Mouse (Mus musculus): ENCODE measurements around the gene Thada. TPM values are rescaled to one million over a fixed set of nuclear protein-coding genes. Genes with fewer than 3 reads are reported as not detected.

The Thada gene
- polyA plus RNA-seq, 2 experiments = 2.0 to 2.5 TPM

GRCm38 (mm10) chr17:84424258-84424657 is 41.7 kb downstream of the Thada start:
- ATAC-seq (ENCODE audit: insufficient read depth) = no peak
- 76% methylated on average over 1 of the region's 1 CpGs for WGBS (ENCODE audit: insufficient replicate concordance)

GRCm38 (mm10) chr17:84422916-84423315 is 43.1 kb downstream of the Thada start:
- TF ChIP-seq CTCF (IDR thresholded peaks at IDR 0.05; ENCODE audit: low read depth) (no peak), EP300 (IDR thresholded peaks at IDR 0.05; ENCODE audit: low read depth) (no peak)

More at GRCm38 (mm10) chr17:84424258-84424657, 41.7 kb downstream of the Thada start:
- Histone ChIP-seq H3K36me3 (replicated peaks; ENCODE audit: control insufficient read depth, insufficient read depth, low read depth) (peaks cover 19% of the 10 kb centered on the region), H3K9me3 (ENCODE audit: control insufficient read depth, low read length) (no peaks in the 10 kb centered on the region), H3K27ac (no peak overlapping the region), H3K27me3 (ENCODE audit: control insufficient read depth, insufficient read depth, low read length) (no peaks in the 10 kb centered on the region), H3K4me3 (ENCODE audit: insufficient read depth in 1 of 2, low read depth in 2 of 2, low read length in 2 of 2) (no peak overlapping the region), H3K9ac (replicated peaks) (no peak overlapping the region), H3K4me1 (replicated peaks; ENCODE audit: control insufficient read depth in 2 of 2, insufficient read depth in 2 of 2, low read length in 1 of 2) (peaks cover 0 to 2% of the 10 kb centered on the region in 2 experiments; a peak in 1 of 4 replicates), H3K4me2 (ENCODE audit: low read depth) (no peak overlapping the region)
- no peak for DNase-seq (ENCODE audit: low read depth in 3 of 3, low spot score in 3 of 3)
- no peak for TF ChIP-seq CTCF (IDR thresholded peaks at IDR 0.05; ENCODE audit: low read depth)
- TF ChIP-seq EP300 (IDR thresholded peaks at IDR 0.05; ENCODE audit: low read depth) = no peak

GRCm38 (mm10) chr17:84422001-84422785 is 43.8 kb downstream of the Thada start:
- TF ChIP-seq CTCF (IDR thresholded peaks at IDR 0.05; ENCODE audit: low read depth) (no peak), EP300 (IDR thresholded peaks at IDR 0.05; ENCODE audit: low read depth) (no peak)
- H3K4me2 ChIP-seq (ENCODE audit: low read depth) = no peak overlapping the region
- H3K4me3 ChIP-seq (ENCODE audit: insufficient read depth in 1 of 2, low read depth in 2 of 2, low read length in 2 of 2) = no peak overlapping the region
- no peaks in the 10 kb centered on the region for H3K9me3 ChIP-seq (ENCODE audit: control insufficient read depth, low read length)
- H3K27me3 ChIP-seq (ENCODE audit: control insufficient read depth, insufficient read depth, low read length) = no peaks in the 10 kb centered on the region
- DNase-seq (ENCODE audit: low read depth in 3 of 3, low spot score in 3 of 3) (no peak), ATAC-seq (ENCODE audit: insufficient read depth) (no peak)
- WGBS (ENCODE audit: insufficient replicate concordance) = 77% methylated on average over 4 of the region's 4 CpGs
- peaks cover 0 to 2% of the 10 kb centered on the region in 2 experiments; a peak in 1 of 4 replicates for H3K4me1 ChIP-seq (replicated peaks; ENCODE audit: control insufficient read depth in 2 of 2, insufficient read depth in 2 of 2, low read length in 1 of 2)
- H3K27ac ChIP-seq = no peak overlapping the region
- peaks cover 18% of the 10 kb centered on the region for H3K36me3 ChIP-seq (replicated peaks; ENCODE audit: control insufficient read depth, insufficient read depth, low read depth)
- no peak overlapping the region for H3K9ac ChIP-seq (replicated peaks)

More at GRCm38 (mm10) chr17:84422916-84423315, 43.1 kb downstream of the Thada start:
- no peak for ATAC-seq (ENCODE audit: insufficient read depth)
- WGBS (ENCODE audit: insufficient replicate concordance) = 82% methylated on average over 8 of the region's 8 CpGs
- Histone ChIP-seq H3K4me3 (ENCODE audit: insufficient read depth in 1 of 2, low read depth in 2 of 2, low read length in 2 of 2) (no peak overlapping the region), H3K4me2 (ENCODE audit: low read depth) (no peak overlapping the region), H3K9ac (replicated peaks) (no peak overlapping the region), H3K9me3 (ENCODE audit: control insufficient read depth, low read length) (no peaks in the 10 kb centered on the region), H3K36me3 (replicated peaks; ENCODE audit: control insufficient read depth, insufficient read depth, low read depth) (peaks cover 18% of the 10 kb centered on the region), H3K27me3 (ENCODE audit: control insufficient read depth, insufficient read depth, low read length) (no peaks in the 10 kb centered on the region), H3K4me1 (replicated peaks; ENCODE audit: control insufficient read depth in 2 of 2, insufficient read depth in 2 of 2, low read length in 1 of 2) (peaks cover 0 to 2% of the 10 kb centered on the region in 2 experiments; a peak in 1 of 4 replicates), H3K27ac (no peak overlapping the region)
- no peak for DNase-seq (ENCODE audit: low read depth in 3 of 3, low spot score in 3 of 3)

GRCm38 (mm10) chr17:84421042-84421441 is 45.0 kb downstream of the Thada start:
- TF ChIP-seq CTCF (IDR thresholded peaks at IDR 0.05; ENCODE audit: low read depth) = peak; percentile 44
- no peak for TF ChIP-seq EP300 (IDR thresholded peaks at IDR 0.05; ENCODE audit: low read depth)
- ATAC-seq (ENCODE audit: insufficient read depth) = no peak
- Histone ChIP-seq H3K36me3 (replicated peaks; ENCODE audit: control insufficient read depth, insufficient read depth, low read depth) (peaks cover 15% of the 10 kb centered on the region), H3K9ac (replicated peaks) (no peak overlapping the region), H3K4me2 (ENCODE audit: low read depth) (no peak overlapping the region), H3K27me3 (ENCODE audit: control insufficient read depth, insufficient read depth, low read length) (no peaks in the 10 kb centered on the region), H3K4me3 (ENCODE audit: insufficient read depth in 1 of 2, low read depth in 2 of 2, low read length in 2 of 2) (no peak overlapping the region), H3K27ac (no peak overlapping the region), H3K9me3 (ENCODE audit: control insufficient read depth, low read length) (no peaks in the 10 kb centered on the region), H3K4me1 (replicated peaks; ENCODE audit: control insufficient read depth in 2 of 2, insufficient read depth in 2 of 2, low read length in 1 of 2) (peaks cover 0 to 2% of the 10 kb centered on the region in 2 experiments; a peak in 1 of 4 replicates)
- no peak for DNase-seq (ENCODE audit: low read depth in 3 of 3, low spot score in 3 of 3)
- WGBS (ENCODE audit: insufficient replicate concordance) = 83% methylated on average over 4 of the region's 4 CpGs

GRCm38 (mm10) chr17:84420276-84420639 is 45.7 kb downstream of the Thada start:
- Histone ChIP-seq H3K9ac (replicated peaks) (no peak overlapping the region; the same call in 1 of the 2 replicates), H3K4me3 (ENCODE audit: insufficient read depth in 1 of 2, low read depth in 2 of 2, low read length in 2 of 2) (no peak overlapping the region), H3K27me3 (ENCODE audit: control insufficient read depth, insufficient read depth, low read length) (no peaks in the 10 kb centered on the region), H3K4me2 (ENCODE audit: low read depth) (no peak overlapping the region), H3K9me3 (ENCODE audit: control insufficient read depth, low read length) (no peaks in the 10 kb centered on the region), H3K36me3 (replicated peaks; ENCODE audit: control insufficient read depth, insufficient read depth, low read depth) (peaks cover 15% of the 10 kb centered on the region), H3K4me1 (replicated peaks; ENCODE audit: control insufficient read depth in 2 of 2, insufficient read depth in 2 of 2, low read length in 1 of 2) (peaks cover 0 to 2% of the 10 kb centered on the region in 2 experiments; a peak in 1 of 4 replicates), H3K27ac (no peak overlapping the region)
- ATAC-seq (ENCODE audit: insufficient read depth) (no peak), DNase-seq (ENCODE audit: low read depth in 3 of 3, low spot score in 3 of 3) (no peak)
- TF ChIP-seq EP300 (IDR thresholded peaks at IDR 0.05; ENCODE audit: low read depth) (no peak), CTCF (IDR thresholded peaks at IDR 0.05; ENCODE audit: low read depth) (no peak)
- 68% methylated on average over 3 of the region's 3 CpGs for WGBS (ENCODE audit: insufficient replicate concordance)
